Mouse (Mus musculus): Measurements from ENCODE around the gene Gtf3c4. TPM values are rescaled to one million over a fixed set of nuclear protein-coding genes. Genes with fewer than 3 reads are reported as not detected.

The Gtf3c4 gene
- total RNA-seq, 2 experiments from 2014 or later, result 31.8 to 35.8 TPM

Other genes starting within 250 kb of the Gtf3c4 start
- not detected for gene Gfi1b, start 218.4 kb downstream of the Gtf3c4 start, total RNA-seq (2021)
- 10 to 100 TPM; 48.4 to 60.7 TPM for gene Tsc1, start 199.1 kb downstream of the Gtf3c4 start, total RNA-seq (2021)
- gene Spaca9, start 140.6 kb downstream of the Gtf3c4 start, total RNA-seq (2021), result not detected
- gene Ak8, start 140.2 kb downstream of the Gtf3c4 start, total RNA-seq (2021), result 1 to 10 TPM; 1.6 to 1.7 TPM
- gene Ddx31, start within 50 bp of the Gtf3c4 start, total RNA-seq (2021), result 1 to 10 TPM; 6.2 to 8.7 TPM
- gene Barhl1, start 76.3 kb upstream of the Gtf3c4 start, total RNA-seq (2021), result not detected
- gene Cfap77, start 214.7 kb upstream of the Gtf3c4 start, total RNA-seq (2021), result under 1 TPM in 1 of 2 experiments, not detected in 1; 0.35 TPM
- 10 to 100 TPM in 1 of 2 experiments, 1 to 10 TPM in 1; 8.8 to 12.0 TPM for gene Ttf1, start 219.9 kb upstream of the Gtf3c4 start, total RNA-seq (2021)

All from left cerebral cortex, postnatal 36 days (tissue).